Mouse (Mus musculus) forebrain, postnatal 0 days (tissue): ENCODE measurements around the gene Fam92b. TPM values are rescaled to one million over a fixed set of nuclear protein-coding genes. Genes with fewer than 3 reads are reported as not detected.
A peak's percentile ranks its signal among the peaks of the same experiment; 100 is the strongest.

Experiments
- ATAC-seq: fragments of 200-750 bp; cut with Nextera tagmentation; 2 replicates; pipeline ENCODE4 v1.8.0; 2017; ENCODE audit warnings: mild to moderate bottlenecking, moderate library complexity
- DNase-seq: peaks from one replicate; pipeline ENCODE4 v3.0.0-alpha.2; 2015
- H3K27ac ChIP-seq: fragments of 300-500 bp; sonication (generic); 2 replicates; pipeline ENCODE4 v1.5.1; 2014; ENCODE audit warnings: low read depth, mild to moderate bottlenecking, antibody characterized with exemption, low read length, moderate library complexity, mixed read lengths
- H3K27me3 ChIP-seq: fragments of 300-500 bp; sonication (generic); 2 replicates; pipeline ENCODE4 v1.6.1; 2014; ENCODE audit warnings: mild to moderate bottlenecking, low read length, mixed read lengths; ENCODE audit not compliant: insufficient read depth
- H3K36me3 ChIP-seq: fragments of 300-500 bp; sonication (generic); 2 replicates; pipeline ENCODE4 v1.6.1; 2014; ENCODE audit warnings: mild to moderate bottlenecking, moderate library complexity; ENCODE audit not compliant: insufficient read depth
- H3K4me1 ChIP-seq: fragments of 300-500 bp; sonication (generic); 2 replicates; pipeline ENCODE4 v1.6.1; 2014; ENCODE audit warnings: antibody characterized with exemption; ENCODE audit not compliant: insufficient read depth
- H3K4me2 ChIP-seq: fragments of 300-500 bp; sonication (generic); 2 replicates; pipeline ENCODE4 v1.6.1; 2014; ENCODE audit warnings: low read depth, mild to moderate bottlenecking, moderate library complexity
- H3K4me3 ChIP-seq: fragments of 300-500 bp; sonication (generic); 2 replicates; pipeline ENCODE4 v1.5.1; 2014; ENCODE audit warnings: low read depth, low read length, mixed read lengths
- H3K9ac ChIP-seq: fragments of 300-500 bp; sonication (generic); 2 replicates; pipeline ENCODE4 v1.6.1; 2014; ENCODE audit warnings: mild to moderate bottlenecking
- H3K9me3 ChIP-seq: fragments of 300-500 bp; sonication (generic); 2 replicates; pipeline ENCODE4 v1.6.1; 2016; ENCODE audit warnings: low read length
- CTCF ChIP-seq: sonication (generic); IDR thresholded peaks from 2 replicates; pipeline ENCODE4 v1.5.1; 2016; ENCODE audit warnings: antibody characterized with exemption, control low read depth, low read depth
- WGBS: fragments of 180-500 bp; shearing (Covaris S2); extraction: QIAGEN DNeasy Blood & Tissue Kit; methylation state at CpG from one replicate; pipeline ENCODE4 v1.1.7; 2014; 5-methylcytosine and 5-hydroxymethylcytosine counted together
- polyA plus RNA-seq: library from polyadenylated mRNA; unstranded; fragments of >200 nt; fragmentation: Nextera tagmentation; extraction: Ambion mirVana; gene quantifications from 2 replicates; pipeline ENCODE4 v1.2.1, GENCODE M21; 2015
- total RNA-seq: library from RNA; depleted of rRNA; stranded (reverse); fragments of >200 nt; gene quantifications from 2 replicates; pipeline ENCODE4 v1.2.3, GENCODE M21; 2014

The Fam92b gene
- total and polyA plus RNA-seq, 2 experiments from 2014 or later, result 1.6 to 2.1 TPM

- Histone ChIP-seq H3K4me1 (0 out of 2 replicates have a peak, but pooled peaks cover 5% of the 10 kb centered on the region), H3K27ac (no peak overlapping the region), H3K9ac (no peak overlapping the region), H3K4me3 (no peak overlapping the region), H3K27me3 (no peaks in the 10 kb centered on the region), H3K9me3 (no peaks in the 10 kb centered on the region), H3K36me3 (no peaks in the 10 kb centered on the region), H3K4me2 (no peak overlapping the region)
- no peak for ATAC-seq
- WGBS, result 49% methylated on average over 7 of the region's 7 CpGs
- no peak for TF ChIP-seq CTCF
- DNase-seq, result no peak
These were observed 38.3 kb upstream of the Fam92b start for GRCm38 (mm10) chr8:120215416-120216141.

GRCm38 (mm10) chr8:120213939-120214338 lies 36.7 kb upstream of the Fam92b start:
- Histone ChIP-seq H3K9me3 (no peaks in the 10 kb centered on the region), H3K4me3 (no peak overlapping the region), H3K4me2 (no peak overlapping the region), H3K27ac (no peak overlapping the region), H3K27me3 (no peaks in the 10 kb centered on the region), H3K4me1 (0 out of 2 replicates have a peak, but pooled peaks cover 5% of the 10 kb centered on the region), H3K9ac (no peak overlapping the region), H3K36me3 (no peaks in the 10 kb centered on the region)
- 51% methylated on average over 5 of the region's 5 CpGs for WGBS
- DNase-seq (peak; percentile 40), ATAC-seq (no peak)
- no peak for TF ChIP-seq CTCF

GRCm38 (mm10) chr8:120213229-120213628 lies 36.0 kb upstream of the Fam92b start:
- Histone ChIP-seq H3K4me1 (0 out of 2 replicates have a peak, but pooled peaks cover 5% of the 10 kb centered on the region), H3K36me3 (no peaks in the 10 kb centered on the region), H3K4me2 (no peak overlapping the region), H3K9ac (no peak overlapping the region), H3K9me3 (no peaks in the 10 kb centered on the region), H3K27me3 (no peaks in the 10 kb centered on the region), H3K4me3 (no peak overlapping the region), H3K27ac (no peak overlapping the region)
- DNase-seq, result no peak
- TF ChIP-seq CTCF, result no peak
- WGBS, result 95% methylated on average over 3 of the region's 3 CpGs
- no peak for ATAC-seq

GRCm38 (mm10) chr8:120212596-120212995 lies 35.3 kb upstream of the Fam92b start:
- Histone ChIP-seq H3K9me3 (no peaks in the 10 kb centered on the region), H3K36me3 (no peaks in the 10 kb centered on the region), H3K9ac (no peak overlapping the region), H3K27ac (no peak overlapping the region), H3K4me2 (no peak overlapping the region), H3K4me1 (0 out of 2 replicates have a peak, but pooled peaks cover 5% of the 10 kb centered on the region), H3K4me3 (no peak overlapping the region), H3K27me3 (no peaks in the 10 kb centered on the region)
- 91% methylated on average over 7 of the region's 7 CpGs for WGBS
- TF ChIP-seq CTCF, result no peak
- ATAC-seq (no peak), DNase-seq (no peak)

GRCm38 (mm10) chr8:120211345-120211744 lies 34.1 kb upstream of the Fam92b start:
- H3K27ac ChIP-seq, result no peak overlapping the region
- H3K4me3 ChIP-seq, result no peak overlapping the region
- WGBS, result 24% methylated on average over 4 of the region's 4 CpGs
- TF ChIP-seq CTCF, result peak; percentile 59
- no peaks in the 10 kb centered on the region for H3K9me3 ChIP-seq
- H3K27me3 ChIP-seq, result no peaks in the 10 kb centered on the region
- H3K36me3 ChIP-seq, result no peaks in the 10 kb centered on the region
- H3K4me1 ChIP-seq, result no peaks in the 10 kb centered on the region
- DNase-seq (no peak), ATAC-seq (no peak)
- no peak overlapping the region for H3K9ac ChIP-seq
- H3K4me2 ChIP-seq, result no peak overlapping the region

GRCm38 (mm10) chr8:120208113-120208512 lies 30.8 kb upstream of the Fam92b start:
- no peak overlapping the region for H3K4me2 ChIP-seq
- H3K9me3 ChIP-seq, result no peaks in the 10 kb centered on the region
- H3K27ac ChIP-seq, result no peak overlapping the region
- H3K27me3 ChIP-seq, result no peaks in the 10 kb centered on the region
- H3K36me3 ChIP-seq, result no peaks in the 10 kb centered on the region
- no peak for ATAC-seq
- TF ChIP-seq CTCF, result no peak
- no peak overlapping the region for H3K4me3 ChIP-seq
- no peak overlapping the region for H3K9ac ChIP-seq
- no peak for DNase-seq
- 78% methylated on average over 11 of the region's 11 CpGs for WGBS
- H3K4me1 ChIP-seq, result no peaks in the 10 kb centered on the region

GRCm38 (mm10) chr8:120207364-120207763 lies 30.1 kb upstream of the Fam92b start:
- DNase-seq (no peak), ATAC-seq (no peak)
- H3K27me3 ChIP-seq, result no peaks in the 10 kb centered on the region
- WGBS, result 89% methylated on average over 8 of the region's 8 CpGs
- H3K9me3 ChIP-seq, result no peaks in the 10 kb centered on the region
- no peak overlapping the region for H3K27ac ChIP-seq
- no peaks in the 10 kb centered on the region for H3K36me3 ChIP-seq
- H3K9ac ChIP-seq, result no peak overlapping the region
- no peaks in the 10 kb centered on the region for H3K4me1 ChIP-seq
- TF ChIP-seq CTCF, result no peak
- H3K4me2 ChIP-seq, result no peak overlapping the region
- no peak overlapping the region for H3K4me3 ChIP-seq
